Mouse (Mus musculus): ENCODE measurements around the gene Draxin.

- TF ChIP-seq CTCF (IDR thresholded peaks at IDR 0.05; ENCODE audit: low read depth) (no peak), EP300 (IDR thresholded peaks at IDR 0.05; ENCODE audit: low read depth) (no peak)
Measured at GRCm38 (mm10) chr4:148087907-148088527, 42.5 kb downstream of the Draxin start, which contains the start of gene Agtrap.
